Mouse (Mus musculus) thymus, adult 2 months (tissue): Measurements from ENCODE around the gene Ush2a.

Experiments used
- CTCF ChIP-seq: fragments of 200-500 bp; IDR thresholded peaks from 2 replicates; pipeline ENCODE4 v1.5.1; 2012; ENCODE audit warnings: mild to moderate bottlenecking, control low read depth, low read length, moderate library complexity, borderline replicate concordance; ENCODE audit not compliant: control insufficient read depth, poor library complexity, insufficient read depth; ENCODE audit errors: extremely low read depth
- POLR2A ChIP-seq: fragments of 200-500 bp; IDR thresholded peaks from 2 replicates; pipeline ENCODE4 v1.6.1; 2012; ENCODE audit warnings: mild to moderate bottlenecking, low read length, control low read depth, moderate library complexity; ENCODE audit not compliant: control insufficient read depth, poor library complexity, insufficient read depth; ENCODE audit errors: extremely low read depth

- TF ChIP-seq CTCF (no peak), POLR2A (no peak)
Measured at GRCm38 (mm10) chr1:188952501-188952900, 690.7 kb downstream of the Ush2a start.
